Mouse (Mus musculus) NIH3T3 (cell line): Measurements from ENCODE around the gene Usp21.
A peak's percentile ranks its signal among the peaks of the same experiment; 100 is the strongest.
"Not testable (repeated sequence)": the region's sequence is repeated elsewhere in the genome, so short reads cannot be mapped to it uniquely, and the experiment has no call there.

ENCODE experiments used
- DNase-seq: peaks from one replicate; pipeline ENCODE4 v3.0.0-alpha.2; 2012; ENCODE audit warnings: low read depth

Usp21 gene

DNA sequence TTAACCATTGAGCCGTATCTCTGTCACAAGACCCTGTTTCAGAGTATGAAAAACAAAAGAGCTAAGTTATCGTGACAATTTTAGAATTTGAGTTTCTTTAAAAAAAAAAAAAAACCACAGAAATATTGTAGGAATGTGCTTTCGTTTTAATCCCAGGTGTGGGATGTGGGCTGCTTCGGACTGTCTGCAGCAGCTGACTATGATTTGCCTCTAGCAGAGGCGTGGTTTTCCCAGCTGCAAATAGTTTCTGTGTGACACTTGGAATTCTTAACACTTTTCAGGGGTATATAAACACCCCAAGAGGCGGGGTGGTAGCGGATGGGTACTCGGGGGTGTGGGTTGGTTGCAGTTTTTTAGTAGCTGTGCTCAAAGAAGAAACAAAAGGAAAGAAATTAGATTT is 42.4 kb downstream of the Usp21 start:
- peak; percentile 41 for DNase-seq

DNA sequence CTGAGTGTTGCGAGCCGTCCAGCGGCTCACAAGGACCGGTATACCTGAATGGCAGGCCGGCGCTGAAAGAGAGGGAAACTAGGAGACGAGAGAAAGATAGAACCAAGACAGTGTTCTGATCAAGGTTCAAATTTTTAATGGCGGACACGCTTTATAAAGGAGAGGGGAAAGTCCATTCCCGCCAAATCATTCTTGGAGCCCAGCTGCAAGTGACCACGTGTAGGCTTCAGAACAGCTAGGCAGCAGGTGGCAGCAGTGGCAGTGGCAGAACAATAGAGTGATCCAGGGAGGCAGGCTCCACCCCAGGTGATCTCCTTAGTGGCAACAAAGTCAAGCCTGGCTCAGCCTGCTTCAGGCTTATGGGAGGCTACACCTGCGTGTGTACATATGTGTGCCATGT is 45.8 kb downstream of the Usp21 start:
- DNase-seq: not testable (repeated sequence)

DNA sequence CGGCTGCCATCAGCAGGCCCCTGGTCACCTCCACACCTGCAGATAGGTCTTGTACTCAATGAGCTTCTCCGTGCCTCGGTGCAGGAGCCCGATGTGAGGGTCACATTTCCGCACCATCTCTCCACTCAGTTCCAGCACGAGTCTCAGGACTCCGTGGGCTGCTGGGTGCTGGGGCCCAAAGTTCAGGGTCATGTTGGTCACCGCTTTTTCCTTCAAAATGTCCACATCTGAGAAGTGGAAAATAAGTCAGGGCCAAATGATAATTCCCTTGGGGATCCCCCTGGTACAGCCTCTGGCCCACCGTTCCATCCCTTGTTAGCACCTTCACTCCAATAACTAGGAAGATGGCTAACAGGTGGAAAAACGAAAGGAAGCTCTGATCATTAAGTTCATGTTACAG is 46.9 kb downstream of the Usp21 start:
- DNase-seq: no peak

DNA sequence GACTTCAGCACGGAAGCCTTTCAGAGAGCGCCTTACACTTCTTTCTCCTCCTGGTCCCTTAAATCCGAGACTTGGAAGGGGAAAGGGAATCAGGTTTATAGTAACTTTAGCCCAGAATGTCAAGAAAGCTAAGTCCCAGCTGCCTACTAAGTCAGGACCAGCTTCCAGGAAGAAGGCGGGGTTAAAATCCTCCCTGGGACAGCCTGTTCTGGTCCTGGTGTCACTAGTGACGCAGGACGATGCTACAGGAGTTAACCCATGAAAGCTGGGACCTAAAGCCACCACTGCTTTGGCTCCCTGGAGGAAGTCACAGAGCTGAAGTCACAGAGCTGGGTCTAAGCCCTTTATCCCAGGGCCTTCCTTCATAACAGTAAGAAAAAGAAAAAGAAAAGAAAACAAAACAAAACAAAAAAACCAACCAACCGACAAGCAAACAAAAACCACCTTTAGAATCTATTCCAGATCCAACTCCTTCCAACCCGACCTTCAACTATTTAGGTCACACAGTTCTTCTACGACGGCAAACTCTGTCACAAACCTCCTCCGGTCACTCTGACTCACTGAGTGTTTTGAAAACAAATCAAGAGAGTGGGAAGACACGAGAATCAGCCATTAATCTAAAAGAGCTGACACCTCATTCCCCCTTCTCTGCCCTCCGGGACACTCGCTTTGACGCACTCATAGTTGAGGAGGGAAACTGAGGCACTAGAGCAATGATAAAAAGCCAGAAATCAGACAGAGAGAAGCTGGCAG is 47.6 kb downstream of the Usp21 start:
- DNase-seq: no peak

DNA sequence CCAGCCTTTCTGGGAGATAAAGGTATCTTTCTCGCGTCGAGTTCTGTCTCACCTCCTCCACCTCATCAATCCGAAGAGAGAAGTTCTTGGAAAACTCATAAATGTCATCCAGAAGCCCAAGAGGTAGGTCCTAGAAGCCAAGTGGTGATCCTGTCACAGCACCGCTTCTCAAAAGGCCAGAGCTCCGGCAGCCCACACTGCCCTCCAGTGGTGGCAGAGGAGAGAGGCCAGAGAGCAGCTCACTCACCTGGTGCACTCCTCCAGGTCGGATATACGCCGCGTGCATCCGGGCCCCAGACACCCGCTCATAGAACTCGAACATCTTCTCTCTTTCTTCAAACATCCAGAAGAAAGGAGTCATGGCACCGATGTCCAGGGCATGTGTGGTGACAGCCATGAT is 49.3 kb downstream of the Usp21 start:
- DNase-seq: peak; percentile 76

DNA sequence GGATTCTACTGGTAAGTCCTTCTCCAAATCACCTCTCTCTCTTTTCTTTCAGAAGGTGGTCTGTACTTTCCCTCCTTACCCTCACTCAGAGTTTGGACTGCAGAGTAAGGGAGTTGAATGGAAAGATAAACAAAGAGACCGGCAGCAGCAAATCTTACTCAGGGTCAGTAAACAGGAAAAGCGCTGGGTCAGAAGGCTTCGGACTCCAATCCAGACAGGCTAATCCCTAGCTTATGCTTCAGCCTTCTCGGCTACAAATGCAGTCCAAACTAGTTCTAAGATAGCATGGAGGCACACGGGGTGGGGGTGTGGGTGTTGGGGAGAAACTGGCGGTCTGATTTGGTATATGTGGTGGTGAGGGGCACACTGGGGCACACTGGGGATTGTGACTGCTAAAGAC is 50.4 kb downstream of the Usp21 start:
- DNase-seq: no peak

DNA sequence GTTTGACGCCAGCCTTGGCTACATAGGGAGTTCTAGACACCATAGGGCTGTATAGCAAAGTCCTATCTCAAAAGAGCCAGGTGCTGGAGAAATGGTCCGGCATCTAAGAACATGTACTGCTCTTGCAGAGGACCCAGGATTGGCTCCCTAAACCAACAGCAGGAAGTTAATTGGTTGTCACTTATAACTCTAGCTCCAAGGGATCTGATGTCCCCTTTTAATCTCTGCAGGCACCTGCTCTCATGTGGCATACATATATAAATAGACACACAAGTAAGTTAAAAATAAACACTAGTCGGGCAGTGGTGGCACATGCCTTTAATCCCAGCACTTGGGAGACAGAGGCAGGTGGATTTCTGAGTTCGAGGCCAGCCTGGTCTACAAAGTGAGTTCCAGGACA is 52.0 kb downstream of the Usp21 start:
- DNase-seq: no peak

DNA sequence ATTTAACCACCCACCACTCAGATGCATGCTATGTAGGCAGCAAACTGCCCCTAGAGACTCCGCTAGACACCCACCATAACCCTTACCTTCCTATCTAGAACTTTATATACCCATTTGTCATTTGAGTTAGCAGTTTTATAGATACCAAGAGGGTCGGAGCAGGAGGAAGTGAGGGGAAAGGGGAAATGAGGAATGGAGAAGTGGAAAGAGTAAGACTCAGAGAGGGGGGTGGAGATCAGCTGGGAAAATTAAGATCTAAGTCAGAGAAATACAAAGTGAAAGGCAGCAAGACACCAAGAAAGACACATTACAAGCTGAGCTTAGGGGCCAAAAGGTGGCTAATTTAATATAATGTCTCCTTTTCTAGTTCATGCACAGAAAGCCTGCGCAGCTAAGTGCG is 53.3 kb downstream of the Usp21 start:
- DNase-seq: no peak

DNA sequence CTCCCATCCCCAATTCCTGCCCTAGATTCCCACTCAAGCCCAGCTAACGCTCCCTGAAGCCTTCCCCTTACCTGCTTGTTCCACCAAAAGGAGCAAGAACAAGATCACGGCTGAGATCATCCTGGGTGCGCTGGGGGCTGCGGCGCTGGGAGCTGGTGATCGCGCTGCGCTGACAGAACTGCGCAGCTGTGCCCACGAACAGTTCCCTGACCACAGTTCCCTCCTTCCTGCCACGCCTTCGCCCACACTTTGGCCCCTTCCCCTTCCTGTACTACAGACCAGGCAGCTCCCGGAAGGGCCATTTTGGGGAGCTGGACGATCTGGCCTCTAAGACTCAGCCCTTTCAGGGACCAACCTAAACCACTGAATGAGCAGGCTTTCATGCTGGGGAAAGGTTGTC is 53.7 kb downstream of the Usp21 start, which contains the start of gene Fcer1g:
Fcer1g (minus strand) TSS at position 240 of the 400 bp plus-strand sequence.
- no peak for DNase-seq

DNA sequence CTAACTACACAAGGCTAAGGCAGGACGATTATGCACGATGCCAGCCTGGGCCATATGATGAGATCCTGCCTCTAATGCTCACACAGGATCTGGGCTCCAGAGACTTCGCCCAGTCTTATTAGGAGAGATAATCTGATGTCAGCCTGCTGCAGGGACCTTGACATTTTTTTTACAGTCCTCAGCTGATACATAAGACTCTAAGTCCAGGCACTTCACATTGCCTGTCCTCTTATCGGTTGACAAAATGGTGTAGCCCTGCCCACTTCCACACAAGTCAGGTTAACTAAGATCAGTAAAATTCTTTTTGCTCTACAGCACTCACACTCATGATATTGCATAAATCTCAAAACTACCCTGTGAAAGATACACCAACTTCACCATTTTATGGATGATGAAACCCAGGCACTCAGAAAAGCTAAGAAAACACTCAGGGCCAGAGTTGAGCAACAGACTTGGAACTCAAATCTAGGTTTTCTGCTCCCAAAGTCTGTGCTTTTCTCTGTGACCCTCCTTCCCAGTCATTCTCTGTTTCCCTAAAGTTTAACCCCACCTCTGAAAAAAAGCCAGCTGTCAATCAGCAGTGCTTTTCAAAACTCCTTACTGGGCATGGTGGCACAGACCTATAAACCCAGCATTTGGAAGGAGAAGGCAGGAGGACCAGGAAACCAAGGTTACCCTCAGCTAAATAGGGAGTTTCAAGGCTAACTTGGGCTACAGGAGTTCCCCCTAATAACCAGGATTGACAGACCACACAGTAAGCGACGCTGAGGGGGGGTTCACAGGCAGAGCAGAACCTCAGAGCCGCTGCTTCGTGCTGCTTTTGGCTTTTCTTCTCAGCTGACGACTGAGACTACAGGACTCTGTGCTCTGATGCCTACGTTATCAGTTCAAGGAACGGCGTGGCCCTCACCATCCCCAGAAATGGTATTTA is 54.7 kb downstream of the Usp21 start:
- peak; percentile 69 for DNase-seq

DNA sequence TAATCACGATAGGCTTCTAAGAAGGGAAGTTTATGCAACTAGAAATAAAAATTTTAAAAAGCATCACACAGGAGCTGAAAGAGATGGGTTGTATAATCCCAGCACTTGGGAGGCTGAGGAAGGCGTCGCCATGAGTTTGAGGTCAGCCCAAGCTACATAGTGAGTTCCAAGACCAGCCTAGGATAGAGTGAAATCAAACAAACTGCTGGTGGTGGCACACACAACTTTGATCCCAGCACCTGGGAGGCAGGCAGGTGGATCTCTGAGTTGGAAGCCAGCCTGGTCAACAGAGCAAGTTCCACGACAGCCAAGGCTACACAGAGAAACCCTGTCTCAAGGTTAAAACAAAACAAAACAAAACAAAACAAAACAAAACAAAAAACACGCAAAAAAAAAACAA is 55.4 kb downstream of the Usp21 start:
- DNase-seq: no peak
